Comparison of ENCODE assay signal across 9 mouse cellular contexts in the genomic region with DNA sequence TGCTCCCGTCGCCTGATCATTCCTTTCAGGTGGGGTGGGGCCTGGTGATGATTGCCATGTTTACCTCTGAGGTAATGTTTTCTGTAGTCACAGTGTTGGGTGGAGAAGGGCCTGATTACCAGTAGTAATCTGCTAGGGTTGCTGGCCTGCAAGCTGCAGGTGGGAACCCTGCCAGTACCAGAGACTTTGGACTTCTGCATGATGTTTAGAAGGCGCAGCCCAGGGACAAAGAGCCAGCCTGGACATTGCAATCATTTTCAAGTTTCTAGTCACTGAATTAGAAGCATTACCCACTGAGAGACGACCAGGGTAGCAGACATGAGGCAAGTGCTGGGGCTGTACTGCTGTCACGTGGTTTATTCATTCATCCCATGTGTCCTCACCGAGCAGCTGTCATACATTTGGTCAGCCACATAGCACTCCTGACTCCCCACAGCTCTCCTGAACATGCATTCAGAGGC.
DNase-seq lines count a peak whose midpoint lies in the region; ATAC-seq and TF ChIP-seq lines count a peak whose summit lies in the region.
"Had no signal": no experiment of that assay in that cellular context is flagged by ENCODE, and none has a peak within 500 bp of the region (broad histone marks: within the 10 kb centered on the region; RNA-seq: fewer than 3 reads in every experiment).

No protein-coding gene starts in this region.

- no peaks in the 10 kb centered on the region for H3K9me3 ChIP-seq in midbrain, postnatal 0 days (ENCODE audit: low read length)
- H3K9me3 ChIP-seq in midbrain, embryonic 15.5 days, result no peaks in the 10 kb centered on the region
- H3K9me3 ChIP-seq in stomach, postnatal 0 days (ENCODE audit: control insufficient read depth, low read length), result no peaks in the 10 kb centered on the region
- no peaks in the 10 kb centered on the region for H3K9me3 ChIP-seq in forebrain, embryonic 10.5 days
- H3K9me3 ChIP-seq: forebrain, embryonic 15.5 days had no signal

- no peaks in the 10 kb centered on the region for H3K4me1 ChIP-seq in midbrain, postnatal 0 days (ENCODE audit: insufficient read depth, low read length)
- no peaks in the 10 kb centered on the region for H3K4me1 ChIP-seq in midbrain, embryonic 15.5 days
- no peaks in the 10 kb centered on the region for H3K4me1 ChIP-seq in stomach, postnatal 0 days (replicated peaks; ENCODE audit: control insufficient read depth, insufficient read depth)
- H3K4me1 ChIP-seq in forebrain, embryonic 10.5 days, result no peaks in the 10 kb centered on the region
- H3K4me1 ChIP-seq: forebrain, embryonic 15.5 days had no signal

- no peak for TF ChIP-seq CTCF in midbrain, postnatal 0 days (IDR thresholded peaks at IDR 0.05)
- no peak for TF ChIP-seq CTCF in stomach, postnatal 0 days (IDR thresholded peaks at IDR 0.05; ENCODE audit: low read depth)

- no peaks in the 10 kb centered on the region for H3K27me3 ChIP-seq in midbrain, postnatal 0 days (ENCODE audit: insufficient read depth, low read length)
- no peaks in the 10 kb centered on the region for H3K27me3 ChIP-seq in midbrain, embryonic 15.5 days (replicated peaks)
- H3K27me3 ChIP-seq in stomach, postnatal 0 days (ENCODE audit: control insufficient read depth, insufficient read depth, low read length), result no peaks in the 10 kb centered on the region
- no peaks in the 10 kb centered on the region for H3K27me3 ChIP-seq in forebrain, embryonic 10.5 days (ENCODE audit: poor library complexity, severe bottlenecking)
- H3K27me3 ChIP-seq: forebrain, embryonic 15.5 days had no signal

- 80% methylated on average over 6 of the region's 6 CpGs for WGBS in midbrain, postnatal 0 days
- 76% methylated on average over 6 of the region's 6 CpGs for WGBS in midbrain, embryonic 15.5 days
- 24% methylated on average over 6 of the region's 6 CpGs for whole genome bisulfite sequencing in large intestine, adult 2 months
- WGBS in stomach, postnatal 0 days, result 39% methylated on average over 6 of the region's 6 CpGs
- WGBS in forebrain, embryonic 10.5 days, result 79% methylated on average over 6 of the region's 6 CpGs

- H3K4me3 ChIP-seq in midbrain, postnatal 0 days (ENCODE audit: low read depth, low read length), result no peak overlapping the region
- H3K4me3 ChIP-seq in midbrain, embryonic 15.5 days, result no peak overlapping the region
- H3K4me3 ChIP-seq in stomach, postnatal 0 days (ENCODE audit: low read depth, low read length), result no peak overlapping the region
- no peak overlapping the region for H3K4me3 ChIP-seq in forebrain, embryonic 10.5 days
- H3K4me3 ChIP-seq: forebrain, embryonic 15.5 days had no signal

- H3K27ac ChIP-seq in midbrain, postnatal 0 days (ENCODE audit: low read depth, low read length), result no peak overlapping the region
- no peak overlapping the region for H3K27ac ChIP-seq in midbrain, embryonic 15.5 days
- peak overlapping the region; percentile 92 for H3K27ac ChIP-seq in stomach, postnatal 0 days (replicated peaks)
- H3K27ac ChIP-seq in forebrain, embryonic 10.5 days, result no peak overlapping the region
- H3K27ac ChIP-seq: forebrain, embryonic 15.5 days had no signal

- H3K36me3 ChIP-seq in midbrain, postnatal 0 days (ENCODE audit: insufficient read depth, low read length), result no peaks in the 10 kb centered on the region
- no peaks in the 10 kb centered on the region for H3K36me3 ChIP-seq in midbrain, embryonic 15.5 days (replicated peaks)
- no peaks in the 10 kb centered on the region for H3K36me3 ChIP-seq in stomach, postnatal 0 days (ENCODE audit: control insufficient read depth, insufficient read depth, low read length)
- no peaks in the 10 kb centered on the region for H3K36me3 ChIP-seq in forebrain, embryonic 10.5 days (replicated peaks)
- H3K36me3 ChIP-seq: forebrain, embryonic 15.5 days had no signal

- DNase-seq in midbrain, postnatal 0 days (ENCODE audit: low spot score), result peak; percentile 19
- peak; percentile 30 for DNase-seq in gastrocnemius, postnatal 25 days
- DNase-seq in large intestine, adult 2 months (ENCODE audit: low read depth, low spot score), result peak; percentile 92
- peak; percentile 92 for DNase-seq in stomach, postnatal 0 days (ENCODE audit: low spot score)
- DNase-seq in forebrain, embryonic 10.5 days (ENCODE audit: extremely low spot score, low spot score), result no peak
- no peak for DNase-seq in thymus, postnatal 25 days
- DNase-seq: lung, embryonic 14.5 days had no signal

- no peak overlapping the region for H3K9ac ChIP-seq in midbrain, postnatal 0 days (replicated peaks; ENCODE audit: low read length, poor library complexity, severe bottlenecking)
- H3K9ac ChIP-seq in midbrain, embryonic 15.5 days, result no peak overlapping the region
- H3K9ac ChIP-seq in stomach, postnatal 0 days (ENCODE audit: low read length), result no peak overlapping the region
- H3K9ac ChIP-seq: forebrain, embryonic 15.5 days; lung, embryonic 14.5 days had no signal

- no peak overlapping the region for H3K4me2 ChIP-seq in midbrain, postnatal 0 days (ENCODE audit: low read depth, low read length, poor library complexity, severe bottlenecking)
- H3K4me2 ChIP-seq in midbrain, embryonic 15.5 days, result no peak overlapping the region
- no peak overlapping the region for H3K4me2 ChIP-seq in stomach, postnatal 0 days (replicated peaks; ENCODE audit: low read depth)
- H3K4me2 ChIP-seq: forebrain, embryonic 15.5 days; lung, embryonic 14.5 days had no signal

- TF ChIP-seq EP300 in stomach, postnatal 0 days (optimal IDR thresholded peaks at IDR 0.05), result no peak

- no peak for ATAC-seq in midbrain, postnatal 0 days (ENCODE audit: low FRiP score)
- ATAC-seq in midbrain, embryonic 15.5 days (replicated peaks), result no peak
- ATAC-seq in stomach, postnatal 0 days (ENCODE audit: low FRiP score, low TSS enrichment), result peak; percentile 95
- ATAC-seq: forebrain, embryonic 15.5 days had no signal

Comparison
In these comparisons a context has a peak if more than half of its experiments do, and no peak if none do; other contexts are left out.
1. DNase-seq: peak in midbrain, postnatal 0 days (single experiment), gastrocnemius, postnatal 25 days (single experiment), large intestine, adult 2 months (single experiment) and stomach, postnatal 0 days (single experiment); none in forebrain, embryonic 10.5 days (single experiment) and thymus, postnatal 25 days (single experiment).